Mouse (Mus musculus) inflammation-experienced regulatory T-cells, adult 6 months (primary cell): ENCODE measurements at regions not wholly inside any gene's neighbourhood (a gene's known extent, or its start where the extent isn't known, plus 50 kb on each side); places are given as distances from the start of the nearest gene placed in this dataset.

Source experiments
- ATAC-seq: one replicate; pipeline ENCODE4 v1.8.0; 2017

GRCm38 (mm10) chr7:136293536-136294145 lies 577.5 kb upstream of the Mki67 start:
- ATAC-seq, result no peak

GRCm38 (mm10) chr7:136294445-136294844 lies 578.3 kb upstream of the Mki67 start:
- ATAC-seq, result no peak

GRCm38 (mm10) chr7:136297901-136298513 lies 581.8 kb upstream of the Mki67 start:
- no peak for ATAC-seq

GRCm38 (mm10) chr7:136306137-136306536 lies 588.3 kb upstream of the Mgmt start:
- ATAC-seq, result no peak

GRCm38 (mm10) chr7:136308765-136309164 lies 585.6 kb upstream of the Mgmt start:
- no peak for ATAC-seq

- ATAC-seq, result no peak
These were observed 567.1 kb upstream of the Mgmt start for GRCm38 (mm10) chr7:136327281-136327680.

- ATAC-seq, result no peak
These were observed 564.0 kb upstream of the Mgmt start for GRCm38 (mm10) chr7:136330431-136330830.

GRCm38 (mm10) chr7:136332805-136333204 lies 561.6 kb upstream of the Mgmt start:
- no peak for ATAC-seq

GRCm38 (mm10) chr7:136341599-136342210 lies 552.7 kb upstream of the Mgmt start:
- ATAC-seq, result no peak

- ATAC-seq, result no peak
These were observed 552.1 kb upstream of the Mgmt start for GRCm38 (mm10) chr7:136342211-136342799.

- ATAC-seq, result no peak
These were observed 551.6 kb upstream of the Mgmt start for GRCm38 (mm10) chr7:136342822-136343221.

- ATAC-seq, result no peak
These were observed 550.9 kb upstream of the Mgmt start for GRCm38 (mm10) chr7:136343494-136343893.

- no peak for ATAC-seq
These were observed 549.4 kb upstream of the Mgmt start for GRCm38 (mm10) chr7:136345051-136345450.

GRCm38 (mm10) chr7:136346531-136346930 lies 547.9 kb upstream of the Mgmt start:
- ATAC-seq, result no peak

- ATAC-seq, result no peak
These were observed 546.1 kb upstream of the Mgmt start for GRCm38 (mm10) chr7:136348309-136348708.

- ATAC-seq, result no peak
These were observed 544.8 kb upstream of the Mgmt start for GRCm38 (mm10) chr7:136349651-136350050.

GRCm38 (mm10) chr7:136357011-136357410 lies 537.4 kb upstream of the Mgmt start:
- ATAC-seq, result no peak

- no peak for ATAC-seq
These were observed 528.8 kb upstream of the Mgmt start for GRCm38 (mm10) chr7:136365318-136366211.

- no peak for ATAC-seq
These were observed 517.2 kb upstream of the Mgmt start for GRCm38 (mm10) chr7:136377259-136377658.

GRCm38 (mm10) chr7:136377742-136378141 lies 516.7 kb upstream of the Mgmt start:
- no peak for ATAC-seq

- no peak for ATAC-seq
These were observed 516.1 kb upstream of the Mgmt start for GRCm38 (mm10) chr7:136378321-136378720.

- ATAC-seq, result no peak
These were observed 515.1 kb upstream of the Mgmt start for GRCm38 (mm10) chr7:136379319-136379718.

GRCm38 (mm10) chr7:136379741-136380140 lies 514.7 kb upstream of the Mgmt start:
- no peak for ATAC-seq
